Mouse (Mus musculus): ENCODE measurements around the gene Rasgrp4.

DNA sequence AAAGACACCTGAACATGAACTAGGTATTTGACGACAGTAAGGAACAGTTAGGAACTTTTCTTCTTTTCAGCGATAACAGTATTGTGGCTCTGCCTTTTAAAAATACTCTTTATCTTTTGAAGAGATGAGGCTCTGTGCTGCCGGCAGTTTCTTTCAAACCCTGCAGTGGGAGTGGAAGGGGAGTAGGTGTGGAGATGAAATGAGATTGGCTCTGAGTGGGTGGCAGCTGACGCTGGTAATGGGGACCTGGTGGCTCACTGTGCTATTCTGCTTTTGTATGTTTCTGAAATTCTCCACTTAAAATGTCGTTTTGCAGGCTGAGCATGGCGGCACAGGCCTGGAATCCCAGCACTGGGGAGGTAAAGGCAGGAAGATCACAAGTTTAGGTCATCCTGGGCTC lies 45.8 kb upstream of the Rasgrp4 start:
- TF ChIP-seq CTCF (conservative IDR thresholded peaks at IDR 0.05; ENCODE audit: insufficient read depth, insufficient read length, low read depth, low read length) (no peak), POLR2A (IDR thresholded peaks at IDR 0.05; ENCODE audit: low read depth, low read length) (no peak)

All from kidney, adult 2 months (tissue).